16 mouse cellular contexts compared by ENCODE assay signal in genomic region chr19:4658156-4658555, GRCm38 (mm10). TPM values are rescaled to one million over a fixed set of nuclear protein-coding genes. Genes with fewer than 3 reads are reported as not detected.
"Had no signal": no experiment of that assay in that cellular context is flagged by ENCODE, and none has a peak within 500 bp of the region (broad histone marks: within the 10 kb centered on the region; RNA-seq: fewer than 3 reads in every experiment).

No protein-coding gene starts in this region.

- H3K4me1 ChIP-seq: limb, embryonic 10.5 days; liver, embryonic 15.5 days; midbrain, embryonic 10.5 days; neural tube, embryonic 15.5 days had no signal

- H3K36me3 ChIP-seq: limb, embryonic 10.5 days; liver, embryonic 15.5 days; midbrain, embryonic 10.5 days; neural tube, embryonic 15.5 days had no signal

- ATAC-seq: lung, postnatal 0 days had no signal

- H3K27me3 ChIP-seq: liver, embryonic 15.5 days; neural tube, embryonic 15.5 days had no signal

- H3K4me3 ChIP-seq: layer of hippocampus, adult 2 months; limb, embryonic 10.5 days; liver, embryonic 15.5 days; midbrain, embryonic 10.5 days; myocyte; neural tube, embryonic 15.5 days had no signal

- H3K4me2 ChIP-seq: liver, embryonic 11.5 days; liver, embryonic 15.5 days; neural tube, embryonic 15.5 days had no signal

- H3K27ac ChIP-seq: layer of hippocampus, adult 2 months; limb, embryonic 10.5 days; liver, embryonic 15.5 days; midbrain, embryonic 10.5 days; neural tube, embryonic 15.5 days had no signal

- H3K9me3 ChIP-seq: limb, embryonic 10.5 days; liver, embryonic 15.5 days; midbrain, embryonic 10.5 days; neural tube, embryonic 15.5 days had no signal

- DNase-seq: kidney, postnatal 10 days; kidney, postnatal 4 days; lung, adult 2 months; lung, postnatal 36 days; midbrain, embryonic 14.5 days; retina, postnatal 1 day; thymus, postnatal 36 days had no signal

- H3K9ac ChIP-seq: liver, embryonic 15.5 days; neural tube, embryonic 15.5 days had no signal

RNA-seq across cellular contexts. Expression of gene Gm960, which starts 40.3 kb away (rescaled TPM):
- polyA plus RNA-seq: spleen, adult 2 months had no signal
